Mouse (Mus musculus) embryonic facial prominence, embryonic 15.5 days (tissue): Measurements from ENCODE around the gene Ppp1r37. TPM values are rescaled to one million over a fixed set of nuclear protein-coding genes. Genes with fewer than 3 reads are reported as not detected.

Experiments
- ATAC-seq: fragments of 200-750 bp; cut with Nextera tagmentation; 2 replicates; pipeline ENCODE4 v1.8.0; 2017; ENCODE audit warnings: low read depth, moderate TSS enrichment; ENCODE audit not compliant: insufficient number of reproducible peaks, low FRiP score, low TSS enrichment
- H3K27ac ChIP-seq: fragments of 300-500 bp; sonication (generic); replicated peaks from 2 replicates; pipeline ENCODE4 v1.5.1; 2015; ENCODE audit warnings: mild to moderate bottlenecking, inconsistent platforms
- H3K27me3 ChIP-seq: fragments of 300-500 bp; sonication (generic); 2 replicates; pipeline ENCODE4 v1.6.1; 2015; ENCODE audit warnings: inconsistent platforms
- H3K36me3 ChIP-seq: fragments of 300-500 bp; sonication (generic); 2 replicates; pipeline ENCODE4 v1.6.1; 2015; ENCODE audit warnings: mild to moderate bottlenecking, inconsistent platforms
- H3K4me1 ChIP-seq: fragments of 300-500 bp; sonication (generic); 2 replicates; pipeline ENCODE4 v1.6.1; 2015; ENCODE audit warnings: inconsistent platforms
- H3K4me2 ChIP-seq: fragments of 300-500 bp; sonication (generic); replicated peaks from 2 replicates; pipeline ENCODE4 v1.6.1; 2015; ENCODE audit warnings: mild to moderate bottlenecking, inconsistent platforms
- H3K4me3 ChIP-seq: fragments of 300-500 bp; sonication (generic); replicated peaks from 2 replicates; pipeline ENCODE4 v1.5.1; 2015; ENCODE audit warnings: mild to moderate bottlenecking, inconsistent platforms
- H3K9ac ChIP-seq: fragments of 300-500 bp; sonication (generic); 2 replicates; pipeline ENCODE4 v1.6.1; 2015; ENCODE audit warnings: inconsistent platforms
- H3K9me3 ChIP-seq: fragments of 300-500 bp; sonication (generic); replicated peaks from 2 replicates; pipeline ENCODE4 v1.6.1; 2016; ENCODE audit warnings: inconsistent platforms
- WGBS: fragments of 180-500 bp; shearing (Covaris S2); methylation state at CpG from one replicate; pipeline ENCODE4 v1.1.7; 2015; 5-methylcytosine and 5-hydroxymethylcytosine counted together
- polyA plus RNA-seq: library from polyadenylated mRNA; unstranded; fragments of >200 nt; fragmentation: Nextera tagmentation; extraction: Ambion mirVana; gene quantifications from 2 replicates; pipeline ENCODE4 v1.2.1, GENCODE M21; 2015

Gene Ppp1r37
- polyA plus RNA-seq, 1 experiment from 2014 or later: 36.0 TPM

DNA sequence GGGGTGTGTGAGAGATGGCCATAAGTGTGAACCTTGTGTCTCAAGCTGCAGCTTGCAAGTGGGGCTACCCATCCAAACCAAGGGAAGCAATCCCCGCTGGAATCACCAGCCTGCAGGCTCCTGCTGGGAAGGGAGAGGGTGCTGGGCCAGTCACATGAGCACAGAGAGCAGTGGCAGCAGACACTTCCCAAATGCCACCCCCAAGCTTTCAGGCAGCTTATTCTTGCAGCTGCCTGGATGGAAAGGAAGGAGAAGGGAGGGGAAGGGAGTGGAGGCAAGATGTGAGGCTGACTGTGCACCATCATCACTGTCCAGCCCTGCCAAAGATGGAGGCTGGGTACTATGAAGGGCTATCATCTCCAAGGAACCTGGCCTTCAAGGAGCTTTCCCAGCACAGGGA, 8.7 kb downstream of the Ppp1r37 start:
- H3K4me3 ChIP-seq: no peak overlapping the region
- ATAC-seq: no peak
- no peak overlapping the region for H3K27ac ChIP-seq
- no peaks in the 10 kb centered on the region for H3K27me3 ChIP-seq
- WGBS: 74% methylated on average over 1 of the region's 1 CpGs
- H3K36me3 ChIP-seq: peaks cover 7% of the 10 kb centered on the region; the same call in 1 of the 2 replicates
- H3K4me1 ChIP-seq: peaks cover 28% of the 10 kb centered on the region
- no peak overlapping the region for H3K9ac ChIP-seq
- no peak overlapping the region for H3K4me2 ChIP-seq
- H3K9me3 ChIP-seq: no peaks in the 10 kb centered on the region

DNA sequence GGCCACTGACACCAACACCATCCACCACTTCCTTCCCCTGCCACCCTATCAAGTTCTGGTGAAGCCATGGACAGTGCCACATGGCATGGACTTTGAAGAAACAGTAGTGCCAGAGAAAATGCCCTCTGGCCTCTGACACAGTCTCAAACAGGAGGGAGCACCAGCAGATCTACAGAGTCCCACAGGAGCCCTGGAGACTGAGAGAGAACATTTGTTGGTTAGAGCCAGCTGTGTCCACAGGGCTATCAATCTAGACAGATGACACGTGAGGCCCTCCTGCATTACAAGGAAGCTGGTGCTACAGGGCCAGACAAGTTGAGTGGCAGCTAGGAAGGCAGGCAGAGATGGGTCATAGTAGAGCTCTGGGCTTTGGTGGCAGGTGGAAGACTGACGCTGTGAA, 10.4 kb downstream of the Ppp1r37 start:
- no peak for ATAC-seq
- no peaks in the 10 kb centered on the region for H3K9me3 ChIP-seq
- peaks cover 7% of the 10 kb centered on the region; the same call in 1 of the 2 replicates for H3K36me3 ChIP-seq
- H3K9ac ChIP-seq: no peak overlapping the region
- WGBS: 75% methylated on average over 2 of the region's 2 CpGs
- no peak overlapping the region for H3K27ac ChIP-seq
- H3K4me3 ChIP-seq: no peak overlapping the region
- no peaks in the 10 kb centered on the region for H3K27me3 ChIP-seq
- 0 out of 2 replicates have a peak, but pooled peaks cover 17% of the 10 kb centered on the region for H3K4me1 ChIP-seq
- H3K4me2 ChIP-seq: no peak overlapping the region

DNA sequence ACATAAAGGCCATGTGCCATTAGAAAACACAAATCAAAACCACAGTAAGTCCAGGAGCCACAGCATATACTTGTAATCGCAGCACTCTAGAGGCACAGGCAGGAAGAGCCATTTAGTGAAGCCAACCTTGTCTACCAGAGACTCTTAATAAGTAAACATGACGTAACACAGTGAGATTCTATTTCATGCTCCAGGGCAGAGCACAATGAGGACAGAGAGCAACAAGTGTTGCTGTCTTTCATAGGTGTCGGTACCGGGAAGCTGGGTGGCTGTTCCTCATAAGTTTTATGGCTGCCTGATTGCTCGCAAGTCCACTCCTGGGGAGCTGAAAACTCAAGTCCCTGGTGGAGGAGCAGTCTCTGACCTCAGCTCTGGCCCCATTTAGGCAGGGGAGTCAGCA, 11.2 kb downstream of the Ppp1r37 start:
- WGBS: 65% methylated on average over 5 of the region's 5 CpGs
- H3K27me3 ChIP-seq: no peaks in the 10 kb centered on the region
- no peak overlapping the region for H3K9ac ChIP-seq
- no peaks in the 10 kb centered on the region for H3K9me3 ChIP-seq
- H3K27ac ChIP-seq: no peak overlapping the region
- peaks cover 18% of the 10 kb centered on the region; the same call in 1 of the 2 replicates for H3K4me1 ChIP-seq
- peaks cover 7% of the 10 kb centered on the region; the same call in 1 of the 2 replicates for H3K36me3 ChIP-seq
- H3K4me3 ChIP-seq: no peak overlapping the region
- no peak overlapping the region for H3K4me2 ChIP-seq
- ATAC-seq: no peak

DNA sequence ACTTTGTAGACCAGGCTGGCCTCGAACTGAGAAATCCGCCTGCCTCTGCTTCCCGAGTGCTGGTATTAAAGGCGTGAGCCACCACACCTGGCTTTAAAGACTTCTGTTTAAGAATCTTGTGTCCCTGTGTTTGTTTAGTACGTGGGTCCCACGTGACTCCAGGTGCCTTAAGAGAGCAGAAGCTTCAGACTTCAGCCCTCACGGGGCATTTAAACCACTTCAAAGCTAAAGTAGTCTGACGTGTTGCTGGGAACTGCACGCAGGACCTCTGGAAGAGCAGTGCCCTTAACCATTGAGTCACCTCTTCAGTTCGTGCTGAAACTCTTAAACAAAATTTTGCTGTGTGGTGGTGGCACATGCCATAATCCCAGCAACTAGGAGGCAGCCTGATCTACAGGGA, 13.5 kb downstream of the Ppp1r37 start:
- WGBS: 77% methylated on average over 10 of the region's 10 CpGs
- Histone ChIP-seq H3K9ac (no peak overlapping the region), H3K4me3 (no peak overlapping the region), H3K4me2 (no peak overlapping the region), H3K4me1 (peaks cover 28% of the 10 kb centered on the region), H3K27me3 (no peaks in the 10 kb centered on the region), H3K9me3 (no peaks in the 10 kb centered on the region), H3K36me3 (no peaks in the 10 kb centered on the region; the same call in 1 of the 2 replicates), H3K27ac (no peak overlapping the region)
- ATAC-seq: no peak

DNA sequence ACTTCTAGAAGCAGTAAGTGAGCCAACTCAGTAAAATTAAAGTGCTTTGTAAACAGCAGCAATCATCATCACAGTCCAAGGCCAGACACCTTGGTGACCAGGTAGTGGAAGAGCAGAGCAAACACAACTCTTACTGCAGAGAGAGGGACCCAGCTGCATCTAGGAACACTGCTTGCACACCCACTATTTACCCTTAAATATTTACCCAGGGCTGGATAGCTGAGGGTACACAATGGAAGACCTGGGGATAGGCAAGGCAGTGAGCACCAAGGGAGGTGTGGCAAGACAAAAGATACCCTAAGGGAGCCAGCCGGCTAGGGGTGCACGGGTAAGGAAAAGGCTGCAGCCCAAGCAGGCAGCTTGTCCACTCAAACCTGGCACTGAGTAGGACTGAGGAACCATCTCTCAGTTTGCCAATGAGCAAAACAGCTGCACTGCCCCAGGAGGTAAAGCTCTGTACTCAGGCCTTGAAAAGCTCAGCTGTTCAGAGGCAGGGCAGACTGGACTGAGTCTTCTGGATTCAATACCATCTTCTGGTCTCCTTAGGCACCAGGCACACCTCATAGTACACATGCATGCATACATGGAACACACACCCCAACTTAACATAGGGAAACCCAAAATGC, 15.4 kb downstream of the Ppp1r37 start:
- Histone ChIP-seq H3K9ac (no peak overlapping the region), H3K9me3 (no peaks in the 10 kb centered on the region), H3K4me2 (no peak overlapping the region), H3K4me1 (peaks cover 31% of the 10 kb centered on the region), H3K27me3 (no peaks in the 10 kb centered on the region), H3K4me3 (no peak overlapping the region), H3K27ac (no peak overlapping the region), H3K36me3 (no peaks in the 10 kb centered on the region)
- no peak for ATAC-seq
- 56% methylated on average over 2 of the region's 2 CpGs for WGBS

DNA sequence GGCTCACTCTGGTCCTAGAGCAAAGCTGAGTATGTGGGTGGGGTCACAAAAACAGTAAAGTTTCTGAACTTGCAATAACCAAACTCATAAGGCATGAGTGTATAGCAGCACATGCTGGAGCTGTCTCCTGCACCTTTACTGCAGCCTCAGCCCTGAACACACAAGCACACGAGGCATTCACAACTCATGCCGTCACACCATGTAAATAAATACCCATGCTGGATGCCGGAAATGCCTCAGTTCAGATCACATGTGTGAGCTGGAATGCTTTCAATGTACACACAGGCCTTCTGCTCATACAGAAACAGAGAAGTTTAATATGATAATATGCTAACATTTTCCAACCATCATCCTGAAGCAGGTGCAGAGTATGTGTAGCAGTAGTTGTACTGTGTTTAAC, 16.9 kb downstream of the Ppp1r37 start:
- Histone ChIP-seq H3K9me3 (no peaks in the 10 kb centered on the region), H3K9ac (no peak overlapping the region), H3K36me3 (no peaks in the 10 kb centered on the region), H3K4me2 (no peak overlapping the region), H3K27ac (no peak overlapping the region), H3K4me1 (peaks cover 37% of the 10 kb centered on the region), H3K27me3 (no peaks in the 10 kb centered on the region), H3K4me3 (no peak overlapping the region)
- no peak for ATAC-seq
- WGBS: 35% methylated on average over 3 of the region's 3 CpGs

DNA sequence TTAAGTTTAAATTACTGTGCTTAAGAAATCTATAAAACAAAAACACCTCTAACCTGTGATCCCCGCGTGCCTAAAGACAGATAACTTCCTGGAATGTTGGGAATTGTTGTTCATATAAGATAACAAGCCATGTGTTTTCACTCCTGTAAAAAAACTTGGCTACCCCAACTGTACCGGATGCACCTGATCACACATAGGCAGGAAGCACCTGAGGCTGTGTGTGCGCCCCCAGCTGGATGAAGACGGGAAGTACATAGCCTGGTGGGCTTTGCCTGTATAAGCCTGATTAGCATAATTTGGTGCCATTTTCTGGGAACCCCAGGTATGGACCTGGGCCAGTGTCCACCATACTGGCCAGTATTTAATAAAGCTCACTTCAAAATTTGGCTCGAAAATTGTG, 19.3 kb downstream of the Ppp1r37 start:
- no peaks in the 10 kb centered on the region for H3K27me3 ChIP-seq
- no peak for ATAC-seq
- WGBS: 46% methylated on average over 6 of the region's 6 CpGs
- no peaks in the 10 kb centered on the region for H3K9me3 ChIP-seq
- peaks cover 41% of the 10 kb centered on the region for H3K4me1 ChIP-seq
- H3K4me2 ChIP-seq: no peak overlapping the region
- H3K9ac ChIP-seq: no peak overlapping the region
- H3K4me3 ChIP-seq: no peak overlapping the region
- H3K36me3 ChIP-seq: no peaks in the 10 kb centered on the region
- H3K27ac ChIP-seq: no peak overlapping the region

DNA sequence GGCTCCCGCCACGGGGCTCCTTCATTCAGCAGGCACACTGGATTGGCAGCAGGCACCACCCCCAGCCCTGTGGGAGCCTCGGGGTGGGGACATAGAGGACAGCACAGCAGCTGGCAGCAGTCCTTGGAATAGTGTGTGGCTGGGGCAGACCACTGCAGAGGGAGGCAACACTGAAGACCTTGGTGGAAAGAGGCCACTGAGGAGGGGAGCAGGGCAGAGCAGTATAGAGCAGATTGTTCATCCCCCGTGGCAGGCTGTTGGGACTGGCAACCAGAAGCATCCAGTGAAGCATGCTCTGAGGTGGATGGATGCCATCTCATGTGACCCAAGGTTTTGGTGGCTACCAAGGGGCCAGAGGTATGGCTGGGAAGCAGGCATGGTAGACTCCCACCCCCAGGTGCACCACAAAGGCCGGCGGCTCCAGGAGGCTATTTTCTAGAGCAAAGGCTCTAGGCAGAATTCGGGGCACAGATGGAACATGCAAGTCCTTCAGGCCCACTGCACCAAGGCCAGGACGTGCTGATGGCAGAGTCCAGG, 20.7 kb downstream of the Ppp1r37 start:
- H3K9me3 ChIP-seq: no peaks in the 10 kb centered on the region
- 53% methylated on average over 8 of the region's 8 CpGs for WGBS
- H3K36me3 ChIP-seq: no peaks in the 10 kb centered on the region
- no peak overlapping the region for H3K4me2 ChIP-seq
- H3K27ac ChIP-seq: peak overlapping the region; percentile 60
- peaks cover 36% of the 10 kb centered on the region for H3K4me1 ChIP-seq
- ATAC-seq: peak; percentile 84
- no peak overlapping the region for H3K9ac ChIP-seq
- no peak overlapping the region for H3K4me3 ChIP-seq
- H3K27me3 ChIP-seq: no peaks in the 10 kb centered on the region

DNA sequence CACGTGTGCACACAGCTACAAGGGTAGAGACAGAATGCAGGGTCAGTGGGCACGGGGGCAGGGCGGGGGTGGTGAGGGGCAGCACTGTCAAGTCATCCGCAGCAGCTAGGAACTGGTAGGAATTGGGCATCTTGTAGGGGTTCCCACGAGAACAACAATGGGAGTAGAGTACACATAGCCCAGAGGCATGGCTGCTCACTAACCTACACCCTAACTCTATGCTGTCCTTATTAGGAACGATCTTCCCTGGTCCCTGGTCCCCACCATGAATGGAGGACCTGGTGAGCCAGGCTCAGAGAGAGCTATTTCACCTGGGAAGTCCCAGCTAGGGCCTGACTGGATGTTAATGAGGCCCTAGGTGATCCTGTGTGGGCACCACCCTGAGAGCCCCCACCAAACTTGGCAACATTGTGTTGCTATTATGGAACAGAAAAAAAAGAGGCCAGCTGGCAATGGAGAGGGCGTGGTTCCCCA, 21.2 kb downstream of the Ppp1r37 start:
- ATAC-seq: peak; percentile 11
- WGBS: 73% methylated on average over 7 of the region's 7 CpGs
- H3K9ac ChIP-seq: no peak overlapping the region

DNA sequence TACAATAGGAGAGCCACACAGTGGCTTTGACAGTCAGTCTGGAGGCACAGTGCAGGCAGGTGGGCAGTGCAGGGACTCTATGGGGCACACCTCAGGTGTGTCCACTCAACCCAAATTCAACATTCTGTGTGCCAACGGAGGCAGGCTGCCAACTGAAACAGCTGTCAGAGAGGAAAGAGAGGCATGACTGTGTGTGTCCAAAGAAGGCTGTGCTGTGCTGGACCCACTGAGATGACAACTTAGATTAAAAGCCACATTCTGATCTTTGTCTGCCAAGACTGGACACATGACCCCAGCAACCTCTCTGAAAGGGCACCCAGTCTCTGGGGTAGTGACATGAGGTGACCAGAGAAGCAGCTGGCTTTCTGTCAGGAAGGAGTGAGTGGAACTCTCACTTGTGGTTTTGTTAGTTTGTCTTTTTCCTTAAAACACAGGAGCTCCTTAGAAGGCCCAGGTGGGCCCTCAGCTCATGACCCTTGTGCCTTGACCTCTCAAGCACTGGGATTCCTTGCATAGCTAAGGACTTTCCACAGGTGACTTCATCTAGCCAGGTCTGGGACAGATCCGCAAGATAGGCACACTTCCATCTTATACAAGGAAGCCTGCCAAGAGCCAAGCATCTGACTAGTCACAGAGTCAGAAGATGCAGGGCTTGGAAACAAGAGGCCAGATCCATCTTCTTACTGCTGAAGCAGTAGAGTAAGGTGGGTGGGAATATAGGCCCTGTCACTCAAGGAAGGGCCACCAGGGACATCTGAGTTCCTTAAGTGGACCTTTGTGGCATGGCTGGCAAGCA, 21.9 kb downstream of the Ppp1r37 start:
- WGBS: 87% methylated on average over 2 of the region's 2 CpGs
- no peak overlapping the region for H3K4me2 ChIP-seq
- H3K4me1 ChIP-seq: peaks cover 29% of the 10 kb centered on the region
- H3K36me3 ChIP-seq: no peaks in the 10 kb centered on the region
- no peaks in the 10 kb centered on the region for H3K9me3 ChIP-seq
- H3K27me3 ChIP-seq: no peaks in the 10 kb centered on the region
- no peak overlapping the region for H3K27ac ChIP-seq
- H3K9ac ChIP-seq: no peak overlapping the region
- no peak for ATAC-seq
- H3K4me3 ChIP-seq: no peak overlapping the region

More for the DNA sequence above, 21.2 kb downstream of the Ppp1r37 start:
- Histone ChIP-seq H3K27ac (peak overlapping the region; percentile 60; the same call in 1 of the 2 replicates), H3K4me1 (peaks cover 36% of the 10 kb centered on the region), H3K4me2 (no peak overlapping the region), H3K4me3 (no peak overlapping the region), H3K36me3 (no peaks in the 10 kb centered on the region), H3K27me3 (no peaks in the 10 kb centered on the region), H3K9me3 (no peaks in the 10 kb centered on the region)

DNA sequence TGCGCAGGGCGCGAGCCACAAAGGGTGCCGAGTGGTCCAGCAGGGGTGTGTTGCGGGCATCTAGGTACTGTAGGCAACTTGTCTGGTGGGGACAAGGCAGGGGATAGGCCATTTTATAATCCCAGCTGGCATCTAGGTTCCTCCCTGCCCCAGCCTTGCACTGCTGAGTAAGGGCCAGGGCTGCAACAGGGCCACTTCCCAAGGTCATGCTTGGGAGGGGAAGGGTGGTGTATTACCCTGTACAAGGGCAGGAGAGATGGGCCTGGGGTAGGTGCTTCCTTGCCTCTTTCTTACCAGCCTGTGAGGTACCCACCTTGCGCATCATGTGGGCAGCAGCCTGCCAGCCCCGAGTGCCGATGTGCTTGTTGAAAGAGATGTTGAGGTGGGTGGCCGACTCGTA, 28.2 kb downstream of the Ppp1r37 start:
- 93% methylated on average over 10 of the region's 10 CpGs for WGBS
- Histone ChIP-seq H3K36me3 (peaks cover 60% of the 10 kb centered on the region), H3K4me1 (no peaks in the 10 kb centered on the region), H3K9me3 (no peaks in the 10 kb centered on the region), H3K9ac (no peak overlapping the region), H3K4me2 (no peak overlapping the region), H3K4me3 (no peak overlapping the region), H3K27ac (no peak overlapping the region), H3K27me3 (no peaks in the 10 kb centered on the region)
- ATAC-seq: no peak
